Mouse (Mus musculus): Measurements from ENCODE around the gene Arhgef15.

GRCm38 (mm10) chr11:68974059-68974450 lies 16.8 kb upstream of the Arhgef15 start:
- TF ChIP-seq CTCF (IDR thresholded peaks at IDR 0.05; ENCODE audit: insufficient read depth, low read length) (no peak), POLR2A (IDR thresholded peaks at IDR 0.05; ENCODE audit: borderline replicate concordance, extremely low read depth, low read depth, low read length) (no peak)
